Mouse (Mus musculus) gastrocnemius, adult 8-10 months (tissue): ENCODE results near the gene Tmem179b. TPM values are rescaled to one million over a fixed set of nuclear protein-coding genes. Genes with fewer than 3 reads are reported as not detected.
"Not testable (repeated sequence)": the region's sequence is repeated elsewhere in the genome, so short reads cannot be mapped to it uniquely, and the experiment has no call there.

ENCODE experiments used
- DNase-seq, 2 experiments: peaks; one replicate each; pipeline ENCODE4 v3.0.0; 2022; ENCODE audit warnings: low spot score in 2 of 2
- microRNA-seq: library from miRNA; unstranded; fragments of <30 nt; microRNA quantifications from one replicate; pipeline ENCODE4 v1.2.0, GENCODE M21; 2022
- total RNA-seq, 4 experiments: library from RNA; stranded (reverse); gene quantifications; 2 replicates each; pipeline ENCODE4 v1.2.4; 2022

Gene Tmem179b
- total RNA-seq, 4 experiments from 2014 or later = 6.9 to 10.3 (median 8.8) TPM

DNA sequence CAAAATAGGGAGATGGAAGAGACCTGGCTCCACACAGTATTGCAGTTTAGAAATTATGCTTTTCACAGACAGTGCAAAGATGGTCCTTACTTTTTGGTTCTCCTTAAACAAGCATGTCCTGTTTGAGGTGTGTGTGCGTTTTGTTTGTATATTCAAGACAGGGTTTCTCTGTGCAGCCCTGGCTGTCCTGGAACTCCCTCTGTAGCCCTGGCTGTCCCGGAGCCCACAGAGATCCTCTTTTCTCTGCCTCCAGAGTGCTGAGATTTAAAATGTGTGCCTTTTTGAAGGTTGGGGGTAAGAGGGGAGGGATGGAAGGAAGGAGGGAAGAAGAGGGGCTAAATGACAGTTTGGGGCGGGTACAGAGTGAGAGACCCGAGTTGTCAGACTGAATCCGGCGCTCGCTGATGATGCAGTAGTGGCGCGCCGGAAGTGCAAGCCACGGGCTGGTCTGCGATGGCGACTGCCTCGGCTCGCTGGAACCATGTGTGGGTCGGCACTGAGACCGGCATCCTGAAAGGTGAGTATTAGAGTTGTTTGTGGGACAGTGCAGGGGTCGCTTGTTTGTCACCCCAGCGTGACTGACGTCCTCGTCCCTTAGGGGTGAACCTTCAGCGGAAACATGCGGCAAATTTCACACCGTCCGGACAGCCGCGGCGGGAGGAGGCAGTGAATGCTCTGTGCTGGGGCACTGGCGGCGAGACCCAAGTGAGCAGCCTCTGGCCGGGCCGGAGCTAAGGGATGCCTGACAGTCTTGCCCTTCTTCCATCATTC, 38.7 kb downstream of the Tmem179b start, which contains the start of gene Wdr74:
Wdr74 (plus strand) TSS at position 439 of the 771 bp plus-strand sequence.
- peak; percentile 76 to 79 for DNase-seq

DNA sequence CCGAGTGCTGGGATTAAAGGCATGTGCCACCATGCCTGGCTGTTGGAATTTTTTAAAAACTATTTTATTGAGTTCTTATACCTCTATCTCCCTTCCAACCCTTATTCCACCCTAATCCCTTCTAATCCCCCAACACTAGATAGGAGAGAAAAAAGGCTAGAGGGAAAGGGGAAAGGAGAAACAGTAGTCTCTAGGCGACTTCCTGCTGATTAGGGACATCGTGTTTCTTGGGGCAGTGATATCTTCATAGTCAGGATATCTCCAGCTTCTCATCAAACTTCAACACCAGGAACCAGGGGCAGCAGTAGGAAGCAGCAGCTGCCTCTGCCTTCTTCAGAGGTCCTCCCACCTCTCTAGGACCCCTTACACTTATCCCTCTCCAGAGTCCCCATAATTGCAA, 39.9 kb downstream of the Tmem179b start:
- DNase-seq = no peak

DNA sequence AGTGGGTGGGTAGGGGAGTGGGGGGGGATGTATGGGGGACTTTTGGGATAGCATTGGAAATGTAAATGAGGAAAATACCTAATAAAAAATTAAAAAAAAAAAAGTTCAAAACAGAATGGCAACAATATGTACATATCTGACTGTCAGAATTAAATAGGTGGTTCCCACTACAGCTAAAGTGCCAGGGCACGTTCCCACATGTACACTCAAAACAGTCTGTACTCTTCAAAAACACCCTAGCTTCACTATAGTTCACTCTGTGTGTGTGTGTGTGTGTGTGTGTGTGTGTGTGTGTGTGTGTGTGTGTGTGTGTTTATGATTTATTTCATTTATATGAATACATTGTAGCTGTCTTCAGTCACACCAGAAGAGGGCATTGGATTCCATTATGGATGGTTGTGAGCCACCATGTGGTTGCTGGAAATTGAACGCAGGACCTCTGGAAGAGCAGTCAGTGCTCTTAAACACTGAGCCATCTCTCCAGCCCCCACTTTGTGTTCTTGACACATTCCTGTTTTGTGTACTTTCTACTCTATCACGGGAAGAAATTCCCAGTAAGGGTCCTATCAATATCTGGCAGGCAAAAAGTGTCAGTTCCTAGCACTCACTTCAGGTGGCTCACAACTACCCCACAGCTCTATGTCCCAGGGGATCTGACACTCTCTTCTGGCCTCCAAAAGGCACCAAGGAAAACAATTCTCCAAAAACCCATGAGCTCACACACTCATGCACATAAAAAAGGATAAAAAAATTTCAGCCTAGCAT, 45.8 kb downstream of the Tmem179b start:
- not testable (repeated sequence) for DNase-seq

DNA sequence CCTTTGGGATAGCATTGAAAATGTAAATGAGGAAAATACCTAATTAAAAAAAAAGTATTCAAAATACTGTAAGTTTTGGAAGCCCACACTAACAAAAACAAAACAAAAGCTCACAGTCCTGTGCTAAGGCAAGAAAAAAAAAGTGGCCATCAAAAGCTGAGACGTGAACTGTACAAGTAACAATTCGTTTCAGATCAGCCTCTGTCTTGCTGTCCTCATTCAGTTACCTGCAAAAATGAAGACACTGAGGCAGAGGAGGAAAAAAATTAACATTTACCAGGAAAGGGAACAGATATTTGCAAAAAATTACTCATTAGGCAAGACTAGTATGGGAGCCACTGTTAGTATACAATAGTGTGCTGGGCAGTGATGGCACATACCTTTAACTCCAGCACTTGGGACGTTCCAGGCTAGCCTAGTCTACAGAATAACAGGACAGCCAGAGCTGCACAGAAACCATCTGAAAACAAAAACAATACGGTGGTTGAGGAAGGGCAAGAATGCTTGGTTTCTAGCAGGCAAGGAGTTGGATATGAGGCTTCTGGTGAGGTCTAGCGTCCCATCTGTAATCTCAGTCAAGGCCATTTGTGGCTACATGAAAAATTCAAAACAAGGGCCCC, 46.7 kb downstream of the Tmem179b start:
- DNase-seq = no peak

DNA sequence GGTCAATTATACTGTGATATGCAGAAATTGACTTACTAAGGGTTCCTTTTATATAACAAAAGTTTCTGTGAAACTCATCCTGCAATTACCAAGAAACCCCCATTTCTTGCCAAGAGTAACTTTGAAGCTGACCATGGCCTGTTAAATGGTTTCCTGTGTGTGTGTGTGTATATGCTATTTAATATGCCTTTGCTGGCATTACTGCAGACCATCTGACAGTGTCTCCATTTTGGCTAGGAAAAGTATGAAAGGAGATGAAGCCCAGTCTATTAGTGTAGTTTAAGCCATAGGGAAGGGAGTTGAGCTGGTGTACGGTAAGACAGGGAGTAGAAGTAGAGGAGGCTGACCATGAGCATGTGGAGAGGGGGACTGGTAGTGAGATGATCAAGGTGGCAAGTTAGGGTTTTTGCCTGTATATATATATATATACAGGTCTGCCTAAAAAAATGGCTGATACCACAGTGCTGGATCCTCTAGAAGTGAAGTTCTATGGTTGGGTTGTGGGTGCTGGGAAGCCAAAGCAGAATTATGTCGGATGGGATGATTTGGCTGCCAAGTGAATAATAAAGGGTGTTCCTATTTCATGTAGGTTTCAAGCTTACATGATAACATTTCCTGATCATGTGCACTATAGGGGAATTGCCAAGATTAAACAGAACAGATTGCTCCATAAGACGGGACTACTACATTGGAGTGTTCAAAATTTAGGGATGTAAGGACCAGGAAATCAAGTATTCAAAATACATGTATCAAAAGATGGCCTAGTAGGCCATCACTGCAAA, 47.5 kb downstream of the Tmem179b start:
- no peak for DNase-seq

DNA sequence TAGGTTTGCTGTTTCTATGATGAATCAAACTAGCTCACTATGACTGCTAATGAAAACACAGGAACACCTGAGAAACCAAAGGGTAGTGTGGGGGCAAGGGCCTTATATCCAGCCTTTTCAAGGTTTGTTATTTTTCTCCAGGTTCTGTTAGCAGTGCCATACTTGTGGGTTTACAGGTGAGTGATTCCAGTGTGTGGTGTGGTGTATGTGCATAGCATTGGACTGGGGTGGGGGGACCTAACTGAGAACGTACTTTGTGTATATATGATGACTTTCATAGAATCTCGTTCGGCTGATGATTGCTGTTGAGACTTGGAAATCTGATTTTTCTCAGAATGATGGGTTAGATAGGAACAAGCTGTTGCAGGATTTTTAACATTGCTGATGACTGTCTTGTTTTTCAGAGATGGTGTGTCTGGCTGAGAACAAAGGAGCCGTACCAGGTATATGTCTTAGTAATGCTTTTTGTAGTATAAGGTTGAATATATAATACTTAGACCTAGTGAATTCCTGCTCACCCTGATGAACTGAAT, 49.1 kb downstream of the Tmem179b start:
- DNase-seq = no peak

DNA sequence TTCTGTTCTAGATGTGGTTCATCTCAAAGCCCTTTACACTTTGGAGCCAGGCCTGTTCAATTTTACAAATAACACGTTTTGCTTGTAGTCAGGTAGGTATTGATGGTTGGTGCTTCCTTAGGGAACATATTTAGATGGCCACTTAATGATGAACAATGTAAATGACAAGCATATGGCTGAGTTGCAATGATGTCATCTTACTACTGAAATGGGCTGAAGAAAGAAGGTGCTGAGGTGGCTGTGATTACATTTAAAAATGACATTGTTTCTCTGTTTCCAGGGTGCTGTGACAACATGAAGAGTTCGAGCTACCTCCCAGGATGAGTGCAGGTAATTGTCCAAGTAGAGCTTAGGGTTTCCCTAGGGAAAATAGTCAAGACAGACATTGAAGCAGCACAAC, 49.9 kb downstream of the Tmem179b start:
- DNase-seq = no peak

DNA sequence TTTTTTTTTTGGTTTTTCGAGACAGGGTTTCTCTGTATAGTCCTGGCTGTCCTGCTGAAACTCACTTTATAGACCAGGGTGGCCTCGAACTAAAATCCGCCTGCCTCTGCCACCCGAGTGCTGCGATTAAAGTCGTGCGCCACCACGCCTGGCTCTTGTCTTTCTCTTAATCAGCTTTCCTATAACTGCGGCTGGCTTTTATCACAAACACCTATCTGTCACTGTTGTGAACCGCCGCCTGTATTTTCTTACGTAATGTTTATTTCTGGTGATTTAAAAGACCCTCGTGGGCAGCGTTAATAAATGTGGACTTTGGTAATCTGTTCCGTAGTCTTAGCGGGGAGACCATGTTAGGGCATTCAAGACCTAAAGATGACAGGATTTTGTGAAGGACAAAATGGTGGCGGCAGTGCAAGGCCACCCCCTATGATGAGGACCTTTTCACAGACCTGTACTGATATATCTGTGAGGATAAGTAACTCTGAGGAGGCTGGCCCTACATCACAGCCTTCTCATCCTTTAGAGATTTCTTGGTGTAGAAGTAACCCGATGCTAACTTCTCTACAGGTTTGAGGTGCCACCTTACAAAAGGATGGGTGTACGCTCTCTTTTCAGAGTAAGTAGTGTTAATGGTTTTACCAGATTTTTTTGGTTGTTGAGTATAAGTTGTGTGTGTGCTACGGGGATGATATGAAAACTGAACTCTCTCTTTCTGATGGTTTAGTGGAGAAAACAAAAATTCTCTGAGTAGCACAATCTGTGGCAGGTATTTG, 50.5 kb downstream of the Tmem179b start:
- DNase-seq = no peak

DNA sequence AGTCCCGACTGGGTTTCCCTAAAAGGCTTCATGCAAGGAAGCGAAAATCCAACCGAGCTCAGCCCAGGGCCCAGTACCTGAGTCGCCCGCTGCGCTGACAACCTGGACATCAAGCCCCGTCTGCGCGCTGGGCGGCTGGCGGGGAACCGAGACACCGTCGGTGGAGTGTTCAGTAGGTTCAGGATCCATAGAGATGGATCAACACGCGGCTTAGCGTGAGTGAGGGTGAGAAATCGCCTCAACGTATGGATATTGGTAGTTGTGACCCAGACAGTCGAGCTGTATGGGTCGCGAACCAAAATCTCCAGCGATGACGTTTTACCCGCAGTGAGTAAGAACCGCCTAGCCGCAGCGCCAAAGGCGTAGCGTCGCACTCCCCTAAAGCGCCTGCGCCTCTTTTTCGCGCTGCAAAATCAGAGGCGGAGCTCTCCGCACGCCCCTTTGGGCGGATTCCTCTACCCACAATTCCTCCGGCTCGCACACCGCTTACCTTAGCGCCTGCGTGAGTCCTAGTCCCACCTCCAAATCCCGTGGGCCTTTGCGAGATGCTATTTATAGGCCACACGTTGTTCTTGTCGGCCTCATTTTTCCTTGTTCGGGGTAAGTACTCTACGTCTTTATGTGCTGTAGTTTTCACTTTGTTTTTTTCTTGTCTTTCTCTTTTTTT, 51.2 kb downstream of the Tmem179b start, which contains the start of gene Slc3a2:
Slc3a2 (minus strand) TSS at position 463 of the 667 bp plus-strand sequence.
- peak; percentile 92 to 95 for DNase-seq

DNA sequence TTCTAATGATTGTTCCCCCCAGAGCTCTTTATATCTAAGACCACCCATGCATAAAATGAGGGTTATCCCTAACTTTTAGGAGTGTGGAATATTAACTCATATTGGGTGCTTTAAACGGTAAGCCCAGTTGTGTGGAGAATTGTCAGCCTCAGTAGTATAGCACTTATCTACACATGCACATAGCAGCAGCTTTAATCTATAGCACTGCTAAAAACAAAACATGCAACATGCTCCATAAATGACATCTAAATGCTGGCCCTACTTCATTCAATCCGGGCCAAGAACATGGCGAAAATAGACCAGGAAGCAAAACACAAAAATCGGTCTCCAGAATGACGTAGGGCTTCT, 51.7 kb downstream of the Tmem179b start:
- no peak for DNase-seq

Small RNA genes within 50 kb of the gene (microRNA-seq; reads per million reads assigned to microRNA genes)
- gene Mir6992 = not detected

Other genes starting within 250 kb of the Tmem179b start
- gene Slc22a8, start 183.2 kb downstream of the Tmem179b start, total RNA-seq = not detected
- not detected for gene Slc22a6, start 156.4 kb downstream of the Tmem179b start, total RNA-seq
- not detected for gene Chrm1, start 110.7 kb downstream of the Tmem179b start, total RNA-seq
- gene Slc3a2, start 51.1 kb downstream of the Tmem179b start, total RNA-seq = 10 to 100 TPM; 29.7 to 37.0 (median 31.1) TPM
- gene Wdr74, start 38.6 kb downstream of the Tmem179b start, total RNA-seq = 10 to 100 TPM; 14.0 to 16.7 (median 14.9) TPM
- not detected for gene 1700092M07Rik, start 33.7 kb downstream of the Tmem179b start, total RNA-seq
- gene Stx5a, start 33.1 kb downstream of the Tmem179b start, total RNA-seq = 10 to 100 TPM; 12.3 to 19.8 (median 14.9) TPM
- 10 to 100 TPM; 24.0 to 34.0 (median 27.7) TPM for gene Nxf1, start 17.4 kb downstream of the Tmem179b start, total RNA-seq
- gene Tmem223, start 3.5 kb downstream of the Tmem179b start, total RNA-seq = 100 to 1,000 TPM in 3 of 4 experiments, 10 to 100 TPM in 1; 99.3 to 133 (median 107) TPM
- gene Taf6l, start 11.9 kb upstream of the Tmem179b start, total RNA-seq = 1 to 10 TPM; 3.6 to 5.0 (median 4.6) TPM
- 10 to 100 TPM; 36.0 to 42.5 (median 37.7) TPM for gene Polr2g, start 24.1 kb upstream of the Tmem179b start, total RNA-seq
- 1 to 10 TPM in 1 of 4 experiments, under 1 TPM in 3; 0.82 to 1.1 (median 0.90) TPM for gene Zbtb3, start 28.1 kb upstream of the Tmem179b start, total RNA-seq
- 10 to 100 TPM; 11.4 to 12.7 (median 11.9) TPM for gene Ttc9c, start 44.9 kb upstream of the Tmem179b start, total RNA-seq
- 10 to 100 TPM; 38.1 to 45.6 (median 44.3) TPM for gene Hnrnpul2, start 45.5 kb upstream of the Tmem179b start, total RNA-seq
- 1 to 10 TPM in 1 of 4 experiments, not detected in 3; 2.0 TPM for gene AC129217.1, start 55.3 kb upstream of the Tmem179b start, total RNA-seq
- 10 to 100 TPM; 14.7 to 23.9 (median 20.0) TPM for gene Bscl2, start 63.0 kb upstream of the Tmem179b start, total RNA-seq
- not detected for gene Gng3, start 64.7 kb upstream of the Tmem179b start, total RNA-seq
- gene Lrrn4cl, start 76.3 kb upstream of the Tmem179b start, total RNA-seq = 1 to 10 TPM; 5.3 to 8.8 (median 7.0) TPM
- 100 to 1,000 TPM; 207 to 248 (median 231) TPM for gene Ubxn1, start 97.0 kb upstream of the Tmem179b start, total RNA-seq
- 10 to 100 TPM; 58.7 to 74.6 (median 65.3) TPM for gene Uqcc3, start 106.5 kb upstream of the Tmem179b start, total RNA-seq
- gene Lbhd1, start 109.3 kb upstream of the Tmem179b start, total RNA-seq = 1 to 10 TPM in 2 of 4 experiments, under 1 TPM in 2; 0.54 to 7.3 (median 1.7) TPM
- not detected for gene Gm49403, start 109.5 kb upstream of the Tmem179b start, total RNA-seq
- 10 to 100 TPM; 13.8 to 16.3 (median 15.9) TPM for gene 1810009A15Rik, start 114.4 kb upstream of the Tmem179b start, total RNA-seq
- 1 to 10 TPM in 3 of 4 experiments, not detected in 1; 2.6 to 5.7 (median 2.9) TPM for gene Gm49416, start 114.5 kb upstream of the Tmem179b start, total RNA-seq
- 10 to 100 TPM; 10.3 to 13.0 (median 11.3) TPM for gene Ints5, start 118.5 kb upstream of the Tmem179b start, total RNA-seq
- 10 to 100 TPM; 15.2 to 20.1 (median 18.9) TPM for gene Ganab, start 123.6 kb upstream of the Tmem179b start, total RNA-seq
- gene B3gat3, start 145.9 kb upstream of the Tmem179b start, total RNA-seq = 10 to 100 TPM; 36.8 to 39.0 (median 38.1) TPM
- 1 to 10 TPM; 7.2 to 9.4 (median 8.7) TPM for gene Rom1, start 154.9 kb upstream of the Tmem179b start, total RNA-seq
- 1 to 10 TPM; 3.5 to 4.7 (median 4.3) TPM for gene Eml3, start 155.1 kb upstream of the Tmem179b start, total RNA-seq
- gene Mta2, start 167.4 kb upstream of the Tmem179b start, total RNA-seq = 10 to 100 TPM; 21.0 to 25.7 (median 23.4) TPM
- 10 to 100 TPM in 1 of 4 experiments, 1 to 10 TPM in 3; 7.8 to 11.8 (median 9.0) TPM for gene Tut1, start 179.4 kb upstream of the Tmem179b start, total RNA-seq
- 100 to 1,000 TPM; 411 to 454 (median 425) TPM for gene Eef1g, start 192.6 kb upstream of the Tmem179b start, total RNA-seq
- gene Ahnak, start 214.8 kb upstream of the Tmem179b start, total RNA-seq = 100 to 1,000 TPM; 249 to 267 (median 253) TPM